Mouse (Mus musculus) forebrain, embryonic 14.5 days (tissue): ENCODE results near the gene Trim37. TPM values are rescaled to one million over a fixed set of nuclear protein-coding genes. Genes with fewer than 3 reads are reported as not detected.

Source experiments
- ATAC-seq: fragments of 200-750 bp; cut with Nextera tagmentation; 2 replicates; pipeline ENCODE4 v1.8.0; 2017; ENCODE audit warnings: mild to moderate bottlenecking, moderate library complexity
- DNase-seq: peaks from one replicate; pipeline ENCODE4 v3.0.0-alpha.2; 2015; ENCODE audit warnings: low spot score
- H3K27ac ChIP-seq: fragments of 300-500 bp; sonication (generic); 2 replicates; pipeline ENCODE4 v1.5.1; 2014; ENCODE audit warnings: low read depth, mild to moderate bottlenecking, control low read depth, low read length, moderate library complexity
- H3K27me3 ChIP-seq: fragments of 300-500 bp; sonication (generic); replicated peaks from 2 replicates; pipeline ENCODE4 v1.6.1; 2014; ENCODE audit warnings: low read length, control low read depth, mixed read lengths; ENCODE audit not compliant: control insufficient read depth, insufficient read depth
- H3K36me3 ChIP-seq: fragments of 300-500 bp; sonication (generic); 2 replicates; pipeline ENCODE4 v1.6.1; 2014; ENCODE audit warnings: low read length, control low read depth; ENCODE audit not compliant: control insufficient read depth, insufficient read depth
- H3K4me1 ChIP-seq: fragments of 300-500 bp; sonication (generic); 2 replicates; pipeline ENCODE4 v1.6.1; 2014; ENCODE audit warnings: antibody characterized with exemption, low read length, control low read depth; ENCODE audit not compliant: control insufficient read depth, insufficient read depth
- H3K4me2 ChIP-seq: fragments of 300-500 bp; sonication (generic); 2 replicates; pipeline ENCODE4 v1.6.1; 2014; ENCODE audit warnings: mild to moderate bottlenecking, control low read depth, low read length
- H3K4me3 ChIP-seq: fragments of 300-500 bp; sonication (generic); 2 replicates; pipeline ENCODE4 v1.5.1; 2014; ENCODE audit warnings: low read depth, low read length, control low read depth
- H3K9ac ChIP-seq: fragments of 300-500 bp; sonication (generic); 2 replicates; pipeline ENCODE4 v1.6.1; 2014; ENCODE audit warnings: mild to moderate bottlenecking, low read length, control low read depth, moderate library complexity
- H3K9me3 ChIP-seq: fragments of 300-500 bp; sonication (generic); replicated peaks from 2 replicates; pipeline ENCODE4 v1.6.1; 2016; ENCODE audit warnings: low read length, control low read depth, mixed read lengths; ENCODE audit not compliant: control insufficient read depth
- WGBS: fragments of 180-500 bp; shearing (Covaris S2); extraction: QIAGEN DNeasy Blood & Tissue Kit; methylation state at CpG from one replicate; pipeline ENCODE4 v1.1.7; 2014; 5-methylcytosine and 5-hydroxymethylcytosine counted together
- polyA plus RNA-seq: library from polyadenylated mRNA; unstranded; fragments of >200 nt; fragmentation: Nextera tagmentation; extraction: Ambion mirVana; gene quantifications from 2 replicates; pipeline ENCODE4 v1.2.1, GENCODE M21; 2014

Trim37 gene
- polyA plus RNA-seq, 1 experiment from 2014 or later: 88.1 TPM

- DNase-seq (peak; percentile 13), ATAC-seq (no peak)
- Histone ChIP-seq H3K36me3 (peaks cover 36% of the 10 kb centered on the region), H3K9ac (peak overlapping the region; percentile 99), H3K27ac (peak overlapping the region; percentile 94), H3K4me1 (peaks cover 19% of the 10 kb centered on the region), H3K4me2 (peak overlapping the region; percentile 50), H3K27me3 (no peaks in the 10 kb centered on the region), H3K9me3 (no peaks in the 10 kb centered on the region), H3K4me3 (peak overlapping the region; percentile 98)
- 4% methylated on average over 9 of the region's 9 CpGs for WGBS
Measured at GRCm38 (mm10) chr11:87110172-87110909, 16.5 kb upstream of the Trim37 start.

- no peak for DNase-seq
- Histone ChIP-seq H3K36me3 (peaks cover 68% of the 10 kb centered on the region), H3K4me2 (no peak overlapping the region), H3K4me3 (no peak overlapping the region), H3K9ac (no peak overlapping the region), H3K27me3 (no peaks in the 10 kb centered on the region), H3K9me3 (no peaks in the 10 kb centered on the region), H3K27ac (no peak overlapping the region), H3K4me1 (0 out of 2 replicates have a peak, but pooled peaks cover 3% of the 10 kb centered on the region)
- WGBS: 77% methylated on average over 8 of the region's 8 CpGs
- no peak for ATAC-seq
Measured at GRCm38 (mm10) chr11:87121864-87122263, 5.0 kb upstream of the Trim37 start.

- no peaks in the 10 kb centered on the region for H3K27me3 ChIP-seq
- WGBS: 41% methylated on average over 4 of the region's 4 CpGs
- peaks cover 46% of the 10 kb centered on the region for H3K36me3 ChIP-seq
- peak overlapping the region; percentile 84; the same call in 1 of the 2 replicates for H3K9ac ChIP-seq
- H3K4me2 ChIP-seq: peak overlapping the region; percentile 68
- H3K4me3 ChIP-seq: no peak overlapping the region; the same call in 1 of the 2 replicates
- ATAC-seq (no peak), DNase-seq (no peak)
- peak overlapping the region; percentile 89; the same call in 1 of the 2 replicates for H3K27ac ChIP-seq
- peaks cover 13% of the 10 kb centered on the region for H3K4me1 ChIP-seq
- H3K9me3 ChIP-seq: no peaks in the 10 kb centered on the region
Measured at GRCm38 (mm10) chr11:87125562-87125961, 1.3 kb upstream of the Trim37 start.

- H3K4me1 ChIP-seq: peaks cover 13% of the 10 kb centered on the region
- peak; percentile 52 for DNase-seq
Measured at GRCm38 (mm10) chr11:87126281-87126823, 525 bp upstream of the Trim37 start.

GRCm38 (mm10) chr11:87136233-87136632, 9.4 kb downstream of the Trim37 start:
- no peak overlapping the region; the same call in 1 of the 2 replicates for H3K27ac ChIP-seq
- H3K4me2 ChIP-seq: no peak overlapping the region
- ATAC-seq (no peak), DNase-seq (no peak)
- no peaks in the 10 kb centered on the region for H3K9me3 ChIP-seq
- no peak overlapping the region for H3K4me3 ChIP-seq
- WGBS: 92% methylated on average over 4 of the region's 4 CpGs
- no peaks in the 10 kb centered on the region for H3K4me1 ChIP-seq
- H3K27me3 ChIP-seq: no peaks in the 10 kb centered on the region
- no peak overlapping the region for H3K9ac ChIP-seq
- peaks cover 37% of the 10 kb centered on the region for H3K36me3 ChIP-seq

More at GRCm38 (mm10) chr11:87126281-87126823, 525 bp upstream of the Trim37 start:
- 1% methylated on average over 12 of the region's 12 CpGs for WGBS
- H3K4me2 ChIP-seq: peak overlapping the region; percentile 68
- H3K36me3 ChIP-seq: peaks cover 43% of the 10 kb centered on the region
- peak overlapping the region; percentile 84 for H3K9ac ChIP-seq
- no peaks in the 10 kb centered on the region for H3K9me3 ChIP-seq
- H3K27ac ChIP-seq: peak overlapping the region; percentile 89
- no peaks in the 10 kb centered on the region for H3K27me3 ChIP-seq
- no peak; the same call in 1 of the 2 replicates for ATAC-seq
- H3K4me3 ChIP-seq: peak overlapping the region; percentile 92

- no peak overlapping the region for H3K4me3 ChIP-seq
- H3K4me2 ChIP-seq: no peak overlapping the region
- H3K9me3 ChIP-seq: no peaks in the 10 kb centered on the region
- ATAC-seq: no peak
- no peaks in the 10 kb centered on the region for H3K27me3 ChIP-seq
- WGBS: 94% methylated on average over 2 of the region's 2 CpGs
- no peak for DNase-seq
- H3K4me1 ChIP-seq: no peaks in the 10 kb centered on the region
- H3K9ac ChIP-seq: no peak overlapping the region
- no peak overlapping the region for H3K27ac ChIP-seq
- peaks cover 22% of the 10 kb centered on the region; the same call in 1 of the 2 replicates for H3K36me3 ChIP-seq
Measured at GRCm38 (mm10) chr11:87158012-87158411, 31.1 kb downstream of the Trim37 start.

GRCm38 (mm10) chr11:87162687-87163086, 35.8 kb downstream of the Trim37 start:
- ATAC-seq: no peak
- H3K4me3 ChIP-seq: no peak overlapping the region
- H3K9ac ChIP-seq: no peak overlapping the region
- H3K36me3 ChIP-seq: peaks cover 42% of the 10 kb centered on the region
- H3K4me2 ChIP-seq: no peak overlapping the region
- 89% methylated on average over 4 of the region's 4 CpGs for WGBS
- H3K27me3 ChIP-seq: no peaks in the 10 kb centered on the region
- no peak for DNase-seq
- no peaks in the 10 kb centered on the region for H3K9me3 ChIP-seq
- H3K4me1 ChIP-seq: no peaks in the 10 kb centered on the region
- H3K27ac ChIP-seq: no peak overlapping the region

GRCm38 (mm10) chr11:87163751-87164150, 36.9 kb downstream of the Trim37 start:
- peaks cover 49% of the 10 kb centered on the region for H3K36me3 ChIP-seq

GRCm38 (mm10) chr11:87173625-87174024, 46.7 kb downstream of the Trim37 start:
- no peaks in the 10 kb centered on the region for H3K4me1 ChIP-seq
- no peak overlapping the region for H3K27ac ChIP-seq
- WGBS: 87% methylated on average over 5 of the region's 5 CpGs
- DNase-seq (no peak), ATAC-seq (no peak)
- H3K9ac ChIP-seq: no peak overlapping the region
- H3K4me3 ChIP-seq: no peak overlapping the region
- no peaks in the 10 kb centered on the region for H3K27me3 ChIP-seq
- no peaks in the 10 kb centered on the region for H3K9me3 ChIP-seq
- H3K36me3 ChIP-seq: peaks cover 39% of the 10 kb centered on the region
- H3K4me2 ChIP-seq: no peak overlapping the region

More at GRCm38 (mm10) chr11:87163751-87164150, 36.9 kb downstream of the Trim37 start:
- no peaks in the 10 kb centered on the region for H3K4me1 ChIP-seq
- H3K27ac ChIP-seq: no peak overlapping the region
- H3K4me3 ChIP-seq: no peak overlapping the region
- H3K4me2 ChIP-seq: no peak overlapping the region
- no peak overlapping the region for H3K9ac ChIP-seq
- no peaks in the 10 kb centered on the region for H3K27me3 ChIP-seq
- H3K9me3 ChIP-seq: no peaks in the 10 kb centered on the region
- ATAC-seq (no peak), DNase-seq (no peak)
